ENCODE assay signal across 8 mouse cellular contexts in the genomic region with DNA sequence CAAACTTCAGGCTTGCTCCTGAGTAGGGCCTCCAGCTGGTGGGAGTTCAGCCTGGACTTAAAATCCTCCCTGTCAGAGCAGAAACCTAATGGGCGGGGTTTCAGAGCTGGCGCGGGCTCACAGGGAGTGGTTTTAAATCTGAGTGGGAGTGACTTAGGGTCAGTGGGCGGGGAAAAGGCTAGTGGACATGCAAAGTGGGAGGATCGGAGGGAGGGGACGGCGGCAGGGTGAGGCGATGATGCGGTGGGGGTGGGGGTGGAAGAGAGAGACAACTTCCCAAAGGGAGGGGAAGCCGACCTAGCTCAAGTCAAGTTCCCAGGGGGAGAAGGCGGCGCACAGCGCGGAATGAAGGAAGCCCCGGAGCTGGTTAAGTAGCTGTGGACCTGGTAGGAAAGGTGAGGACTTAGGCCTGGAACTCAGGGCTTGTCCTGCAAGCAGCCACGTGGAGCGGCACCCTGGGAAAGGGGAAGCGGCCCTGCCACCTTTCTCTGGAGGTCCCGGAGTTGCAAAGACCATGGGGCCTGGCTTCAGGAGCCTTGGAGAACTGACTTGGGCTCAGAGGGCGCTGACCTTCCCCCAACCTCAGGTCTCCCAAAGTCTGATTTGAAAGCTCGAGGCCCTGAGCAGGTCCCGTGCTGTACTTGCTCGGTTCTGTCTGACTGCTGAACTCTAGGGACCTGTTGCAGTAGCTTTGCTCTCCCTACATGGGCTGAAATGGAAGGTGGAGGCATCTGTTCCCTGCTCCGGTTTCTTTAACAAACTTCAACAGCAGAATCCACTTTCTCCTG. TPM values are rescaled to one million over a fixed set of nuclear protein-coding genes. Genes with fewer than 3 reads are reported as not detected.
DNase-seq lines count a peak whose midpoint lies in the region; ATAC-seq lines count a peak whose summit lies in the region.

Gene Pter (plus strand): TSS at position 238 of the 788 bp plus-strand sequence.

- H3K27ac ChIP-seq in embryonic facial prominence, embryonic 10.5 days (replicated peaks): peak within 1 kb of the TSS; percentile 88
- H3K27ac ChIP-seq in intestine, embryonic 16.5 days (ENCODE audit: low read length): peak within 1 kb of the TSS; percentile 71
- no peak within 1 kb of the TSS for H3K27ac ChIP-seq in midbrain, embryonic 11.5 days (ENCODE audit: low read depth, low read length)

- intact Hi-C loops in left cerebral cortex, postnatal 4 days (cut with DNase I): no loop called here

- no peaks in the 10 kb centered on the region for H3K9me3 ChIP-seq in embryonic facial prominence, embryonic 10.5 days
- H3K9me3 ChIP-seq in intestine, embryonic 16.5 days (ENCODE audit: control insufficient read depth, low read length): no peaks in the 10 kb centered on the region
- no peaks in the 10 kb centered on the region for H3K9me3 ChIP-seq in midbrain, embryonic 11.5 days (ENCODE audit: control insufficient read depth, low read length)

- H3K4me3 ChIP-seq in embryonic facial prominence, embryonic 10.5 days: peak within 1 kb of the TSS; percentile 70
- peak within 1 kb of the TSS; percentile 60 for H3K4me3 ChIP-seq in intestine, embryonic 16.5 days (ENCODE audit: low read length)
- H3K4me3 ChIP-seq in midbrain, embryonic 11.5 days (ENCODE audit: low read depth, low read length): peak within 1 kb of the TSS; percentile 45

- peak; percentile 92 for DNase-seq in adrenal gland, postnatal 10 days
- peak; percentile 92 for DNase-seq in embryonic facial prominence, embryonic 10.5 days (ENCODE audit: low spot score)
- peak; percentile 55 for DNase-seq in gonadal fat pad, adult 2 months (ENCODE audit: low read depth)
- peak; percentile 80 for DNase-seq in left cerebral cortex, postnatal 4 days
- peak; percentile 96 for DNase-seq in midbrain, embryonic 11.5 days (ENCODE audit: low spot score, missing footprints)
- DNase-seq in right cerebral cortex, postnatal 4 days: peak; percentile 36
- DNase-seq in yolk sac, embryonic 10.5 days (ENCODE audit: low spot score): peak; percentile 96

- no peaks in the 10 kb centered on the region for H3K27me3 ChIP-seq in embryonic facial prominence, embryonic 10.5 days (replicated peaks; ENCODE audit: low read depth, poor library complexity, severe bottlenecking)
- no peaks in the 10 kb centered on the region for H3K27me3 ChIP-seq in intestine, embryonic 16.5 days (replicated peaks; ENCODE audit: control insufficient read depth, insufficient read depth, low read length)
- no peaks in the 10 kb centered on the region for H3K27me3 ChIP-seq in midbrain, embryonic 11.5 days (ENCODE audit: control insufficient read depth, insufficient read depth, low read length)

- peak within 1 kb of the TSS; percentile 76 for H3K9ac ChIP-seq in intestine, embryonic 16.5 days (ENCODE audit: low read depth, low read length)
- H3K9ac ChIP-seq in midbrain, embryonic 11.5 days (ENCODE audit: low read length): peak within 1 kb of the TSS; percentile 59

- H3K4me1 ChIP-seq in embryonic facial prominence, embryonic 10.5 days: peaks cover 12% of the 10 kb centered on the region
- H3K4me1 ChIP-seq in intestine, embryonic 16.5 days (ENCODE audit: control insufficient read depth, insufficient read depth, low read length): no peaks in the 10 kb centered on the region
- H3K4me1 ChIP-seq in midbrain, embryonic 11.5 days (ENCODE audit: control insufficient read depth, insufficient read depth, low read length): peaks cover 4% of the 10 kb centered on the region; the same call in 1 of the 2 replicates

- 2% methylated on average over 24 of the region's 24 CpGs for WGBS in embryonic facial prominence, embryonic 10.5 days
- 0% methylated on average over 24 of the region's 24 CpGs for WGBS in intestine, embryonic 16.5 days
- WGBS in midbrain, embryonic 11.5 days: under 1% methylated on average over 24 of the region's 24 CpGs

- peak within 1 kb of the TSS; percentile 71 for H3K4me2 ChIP-seq in intestine, embryonic 16.5 days (ENCODE audit: low read depth, low read length)
- H3K4me2 ChIP-seq in midbrain, embryonic 11.5 days: peak within 1 kb of the TSS; percentile 68

- H3K36me3 ChIP-seq in embryonic facial prominence, embryonic 10.5 days (replicated peaks): no peaks in the 10 kb centered on the region
- no peaks in the 10 kb centered on the region for H3K36me3 ChIP-seq in intestine, embryonic 16.5 days (ENCODE audit: control insufficient read depth, insufficient read depth, low read length)
- H3K36me3 ChIP-seq in midbrain, embryonic 11.5 days (ENCODE audit: control insufficient read depth, insufficient read depth, low read length): no peaks in the 10 kb centered on the region

- peak; percentile 98 for ATAC-seq in intestine, embryonic 16.5 days
- peak; percentile 99 for ATAC-seq in midbrain, embryonic 11.5 days (ENCODE audit: low FRiP score)

RNA-seq across cellular contexts. Expression of gene Pter, which starts in this region (rescaled TPM):
- total RNA-seq in adrenal gland, postnatal 10 days (2021): 10 to 100 TPM; 17.9 to 18.4 TPM
- polyA plus RNA-seq in embryonic facial prominence, embryonic 10.5 days (2016; fragmentation: Nextera tagmentation; extraction: Ambion mirVana): 16.1 and 17.7 TPM in 2 replicates
- 3.7 and 5.8 TPM in 2 replicates for polyA plus RNA-seq in gonadal fat pad, adult 2 months (2012; rRNA removed)
- polyA plus RNA-seq in intestine, embryonic 16.5 days (2015; fragmentation: Nextera tagmentation; extraction: Ambion mirVana): 28.3 and 36.4 TPM in 2 replicates
- 1 to 10 TPM; 1.3 to 1.8 TPM for total RNA-seq in left cerebral cortex, postnatal 4 days (2021)
- polyA plus RNA-seq in midbrain, embryonic 11.5 days (2014; fragmentation: Nextera tagmentation; extraction: Ambion mirVana): 10.3 and 11.1 TPM in 2 replicates

Comparison
In these comparisons a context has a peak if more than half of its experiments do, and no peak if none do; other contexts are left out.
1. RNA of gene Pter (total RNA-seq): 17.9 to 18.4 TPM in adrenal gland, postnatal 10 days; 1.3 to 1.8 TPM in left cerebral cortex, postnatal 4 days; every median in the first group is over 4 times any median in the second.
2. DNase-seq: peak in every context shown above with its lines; median percentile 96 in midbrain, embryonic 11.5 days; 96 in yolk sac, embryonic 10.5 days; 92 in adrenal gland, postnatal 10 days; 92 in embryonic facial prominence, embryonic 10.5 days; 80 in left cerebral cortex, postnatal 4 days; 55 in gonadal fat pad, adult 2 months; 36 in right cerebral cortex, postnatal 4 days.
3. Peak in every context shown above with its lines, with median percentiles within 50 percentile points of each other: H3K4me3 ChIP-seq.